Mouse (Mus musculus) lung, postnatal 0 days (tissue): ENCODE data around the gene Wls. TPM values are rescaled to one million over a fixed set of nuclear protein-coding genes. Genes with fewer than 3 reads are reported as not detected.

Source experiments
- ATAC-seq: fragments of 200-750 bp; cut with Nextera tagmentation; 2 replicates; pipeline ENCODE4 v1.8.0; 2017; ENCODE audit warnings: moderate library complexity
- DNase-seq: peaks from one replicate; pipeline ENCODE4 v3.0.0-alpha.2; 2016; ENCODE audit warnings: low spot score
- H3K27ac ChIP-seq: fragments of 300-500 bp; sonication (generic); 2 replicates; pipeline ENCODE4 v1.5.1; 2014; ENCODE audit warnings: antibody characterized with exemption, mild to moderate bottlenecking, low read length, mixed read lengths
- H3K27me3 ChIP-seq: fragments of 300-500 bp; sonication (generic); replicated peaks from 2 replicates; pipeline ENCODE4 v1.6.1; 2014; ENCODE audit warnings: low read length, mixed read lengths; ENCODE audit not compliant: insufficient read depth
- H3K36me3 ChIP-seq: fragments of 300-500 bp; sonication (generic); 2 replicates; pipeline ENCODE4 v1.6.1; 2014; ENCODE audit warnings: low read length, mixed read lengths; ENCODE audit not compliant: insufficient read depth
- H3K4me1 ChIP-seq: fragments of 300-500 bp; sonication (generic); 2 replicates; pipeline ENCODE4 v1.6.1; 2014; ENCODE audit warnings: antibody characterized with exemption, low read depth, low read length, mixed read lengths; ENCODE audit not compliant: insufficient read depth
- H3K4me2 ChIP-seq: fragments of 300-500 bp; sonication (generic); replicated peaks from 2 replicates; pipeline ENCODE4 v1.6.1; 2014; ENCODE audit warnings: low read depth, mild to moderate bottlenecking, low read length, moderate library complexity, mixed read lengths
- H3K4me3 ChIP-seq: fragments of 300-500 bp; sonication (generic); 2 replicates; pipeline ENCODE4 v1.5.1; 2014; ENCODE audit warnings: low read depth, low read length
- H3K9ac ChIP-seq: fragments of 300-500 bp; sonication (generic); replicated peaks from 2 replicates; pipeline ENCODE4 v1.6.1; 2014; ENCODE audit warnings: low read depth, mild to moderate bottlenecking
- H3K9me3 ChIP-seq: fragments of 300-500 bp; sonication (generic); 2 replicates; pipeline ENCODE4 v1.6.1; 2016; ENCODE audit warnings: low read length, mixed read lengths
- CTCF ChIP-seq: IDR thresholded peaks from 2 replicates; pipeline ENCODE4 v1.5.1; 2016; ENCODE audit warnings: antibody characterized with exemption, mild to moderate bottlenecking
- EP300 ChIP-seq: IDR thresholded peaks from 2 replicates; pipeline ENCODE4 v1.6.1; 2016; ENCODE audit warnings: antibody characterized with exemption, mild to moderate bottlenecking, control low read depth
- WGBS: fragments of 180-500 bp; shearing (Covaris S2); extraction: QIAGEN DNeasy Blood & Tissue Kit; methylation state at CpG from one replicate; pipeline ENCODE4 v1.1.7; 2014; 5-methylcytosine and 5-hydroxymethylcytosine counted together
- polyA plus RNA-seq: library from polyadenylated mRNA; unstranded; fragments of >200 nt; fragmentation: Nextera tagmentation; extraction: Ambion mirVana; gene quantifications from 2 replicates; pipeline ENCODE4 v1.2.1, GENCODE M21; 2015

The Wls gene
- polyA plus RNA-seq, 1 experiment from 2014 or later = 172 TPM

DNA sequence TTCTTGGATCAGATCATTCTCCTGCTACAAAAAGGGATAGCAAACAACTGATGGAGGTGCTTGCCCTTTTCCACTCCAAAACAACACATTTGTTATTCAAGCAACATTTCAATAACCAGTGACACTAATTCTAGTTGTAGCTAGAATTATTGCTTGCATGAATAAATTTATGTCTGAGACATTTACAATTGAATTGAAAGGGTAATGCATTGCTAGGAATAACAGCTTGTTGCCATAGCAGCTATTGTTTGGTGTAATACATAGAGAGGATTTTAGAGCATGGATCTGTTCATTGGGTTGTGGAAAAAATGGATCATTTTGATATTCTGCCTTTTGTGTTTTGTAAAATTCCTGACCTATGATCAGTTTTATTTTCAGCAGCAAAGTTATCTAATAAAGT lies 39.5 kb downstream of the Wls start:
- Histone ChIP-seq H3K36me3 (no peaks in the 10 kb centered on the region), H3K9me3 (no peaks in the 10 kb centered on the region), H3K4me2 (no peak overlapping the region), H3K4me1 (no peaks in the 10 kb centered on the region), H3K27ac (no peak overlapping the region), H3K27me3 (no peaks in the 10 kb centered on the region), H3K4me3 (no peak overlapping the region), H3K9ac (no peak overlapping the region)
- no peak for DNase-seq
- TF ChIP-seq EP300 = no peak
- TF ChIP-seq CTCF = no peak
- no peak for ATAC-seq

DNA sequence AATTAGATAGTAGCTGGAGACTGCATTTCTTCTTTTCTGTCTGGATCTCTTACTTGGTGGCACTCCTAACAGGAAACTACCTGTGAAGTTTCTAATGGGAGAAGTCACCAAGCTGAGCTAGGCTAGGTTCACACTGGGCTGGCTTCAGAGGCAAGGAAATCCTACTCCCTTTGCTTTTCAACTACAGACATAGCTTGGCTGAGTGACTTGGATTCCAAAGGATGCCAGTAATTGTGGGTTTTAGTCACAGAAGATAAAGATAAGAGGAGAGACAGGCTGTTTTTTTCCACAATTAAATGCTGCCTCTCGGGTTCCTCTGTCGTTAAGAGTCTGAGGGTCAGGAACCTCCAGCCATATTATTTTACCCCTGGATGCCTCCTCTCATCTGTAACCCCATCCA lies 43.9 kb downstream of the Wls start:
- H3K9me3 ChIP-seq = no peaks in the 10 kb centered on the region
- H3K36me3 ChIP-seq = no peaks in the 10 kb centered on the region
- H3K27me3 ChIP-seq = no peaks in the 10 kb centered on the region
- 0 out of 2 replicates have a peak, but pooled peaks cover 5% of the 10 kb centered on the region for H3K4me1 ChIP-seq
- ATAC-seq (no peak), DNase-seq (no peak)
- no peak overlapping the region for H3K4me2 ChIP-seq
- H3K9ac ChIP-seq = no peak overlapping the region
- H3K4me3 ChIP-seq = no peak overlapping the region
- 30% methylated on average over 2 of the region's 2 CpGs for WGBS
- H3K27ac ChIP-seq = no peak overlapping the region
- TF ChIP-seq CTCF (no peak), EP300 (no peak)

DNA sequence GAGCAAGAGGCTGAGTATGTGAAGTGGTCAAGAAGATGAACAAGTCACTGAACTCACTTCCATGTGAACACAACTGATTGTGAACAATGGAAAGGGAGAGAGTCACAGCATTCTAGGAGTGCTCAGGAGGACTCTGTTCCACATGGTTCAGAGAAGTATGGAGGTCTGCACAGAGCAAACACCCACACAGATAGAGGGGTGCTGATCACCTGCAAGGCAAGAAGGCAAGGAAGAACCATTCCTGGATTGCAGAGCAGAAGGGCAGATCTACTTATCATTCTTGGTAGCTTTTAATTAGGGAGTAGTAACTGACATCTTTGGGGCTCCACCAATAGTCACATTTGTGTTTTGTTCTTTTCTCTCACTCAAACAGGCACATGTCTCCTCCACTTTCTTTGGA lies 45.3 kb downstream of the Wls start:
- H3K27me3 ChIP-seq = no peaks in the 10 kb centered on the region
- ATAC-seq (0 out of 2 replicates have a peak, but pooled peaks have one; percentile 10), DNase-seq (no peak)
- no peak overlapping the region for H3K4me3 ChIP-seq
- 0 out of 2 replicates have a peak, but pooled peaks cover 5% of the 10 kb centered on the region for H3K4me1 ChIP-seq
- no peaks in the 10 kb centered on the region for H3K9me3 ChIP-seq
- no peak overlapping the region for H3K4me2 ChIP-seq
- H3K9ac ChIP-seq = no peak overlapping the region
- peak overlapping the region; percentile 57 for H3K27ac ChIP-seq
- no peaks in the 10 kb centered on the region for H3K36me3 ChIP-seq
- no peak for TF ChIP-seq CTCF
- no peak for TF ChIP-seq EP300

GRCm38 (mm10) chr3:159885271-159885670 lies 45.8 kb downstream of the Wls start:
- TF ChIP-seq CTCF (no peak), EP300 (peak; percentile 81)

GRCm38 (mm10) chr3:159885781-159886400 lies 46.4 kb downstream of the Wls start:
- Histone ChIP-seq H3K9me3 (no peaks in the 10 kb centered on the region), H3K4me1 (0 out of 2 replicates have a peak, but pooled peaks cover 5% of the 10 kb centered on the region), H3K27ac (peak overlapping the region; percentile 12; the same call in 1 of the 2 replicates), H3K9ac (no peak overlapping the region), H3K36me3 (no peaks in the 10 kb centered on the region), H3K27me3 (no peaks in the 10 kb centered on the region), H3K4me2 (no peak overlapping the region), H3K4me3 (no peak overlapping the region)
- ATAC-seq (no peak), DNase-seq (peak; percentile 21)
- WGBS = 13% methylated on average over 1 of the region's 1 CpGs
- TF ChIP-seq CTCF = no peak
- no peak for TF ChIP-seq EP300

More at GRCm38 (mm10) chr3:159885271-159885670, 45.8 kb downstream of the Wls start:
- H3K36me3 ChIP-seq = no peaks in the 10 kb centered on the region
- peak overlapping the region; percentile 57 for H3K27ac ChIP-seq
- WGBS = 13% methylated on average over 3 of the region's 3 CpGs
- H3K4me1 ChIP-seq = 0 out of 2 replicates have a peak, but pooled peaks cover 5% of the 10 kb centered on the region
- peak; percentile 96 for DNase-seq
- no peak overlapping the region for H3K4me2 ChIP-seq
- peak; percentile 98 for ATAC-seq
- H3K9ac ChIP-seq = no peak overlapping the region
- H3K9me3 ChIP-seq = no peaks in the 10 kb centered on the region
- H3K4me3 ChIP-seq = no peak overlapping the region
- H3K27me3 ChIP-seq = no peaks in the 10 kb centered on the region

GRCm38 (mm10) chr3:159890176-159891056 lies 50.9 kb downstream of the Wls start:
- TF ChIP-seq EP300 = no peak
- TF ChIP-seq CTCF = no peak
- Histone ChIP-seq H3K36me3 (no peaks in the 10 kb centered on the region), H3K27ac (no peak overlapping the region), H3K9me3 (no peaks in the 10 kb centered on the region), H3K4me2 (no peak overlapping the region), H3K4me1 (0 out of 2 replicates have a peak, but pooled peaks cover 5% of the 10 kb centered on the region), H3K9ac (no peak overlapping the region), H3K27me3 (no peaks in the 10 kb centered on the region), H3K4me3 (no peak overlapping the region)
- 68% methylated on average over 5 of the region's 5 CpGs for WGBS
- DNase-seq = no peak
- no peak for ATAC-seq
